Mouse (Mus musculus) kidney, postnatal 10 days (tissue): ENCODE measurements around the gene Slc25a29.
"Not testable (repeated sequence)": the region's sequence is repeated elsewhere in the genome, so short reads cannot be mapped to it uniquely, and the experiment has no call there.

Source experiments
- DNase-seq: peaks from one replicate; pipeline ENCODE4 v3.0.0; 2021; ENCODE audit warnings: mixed read lengths

The Slc25a29 gene

DNA sequence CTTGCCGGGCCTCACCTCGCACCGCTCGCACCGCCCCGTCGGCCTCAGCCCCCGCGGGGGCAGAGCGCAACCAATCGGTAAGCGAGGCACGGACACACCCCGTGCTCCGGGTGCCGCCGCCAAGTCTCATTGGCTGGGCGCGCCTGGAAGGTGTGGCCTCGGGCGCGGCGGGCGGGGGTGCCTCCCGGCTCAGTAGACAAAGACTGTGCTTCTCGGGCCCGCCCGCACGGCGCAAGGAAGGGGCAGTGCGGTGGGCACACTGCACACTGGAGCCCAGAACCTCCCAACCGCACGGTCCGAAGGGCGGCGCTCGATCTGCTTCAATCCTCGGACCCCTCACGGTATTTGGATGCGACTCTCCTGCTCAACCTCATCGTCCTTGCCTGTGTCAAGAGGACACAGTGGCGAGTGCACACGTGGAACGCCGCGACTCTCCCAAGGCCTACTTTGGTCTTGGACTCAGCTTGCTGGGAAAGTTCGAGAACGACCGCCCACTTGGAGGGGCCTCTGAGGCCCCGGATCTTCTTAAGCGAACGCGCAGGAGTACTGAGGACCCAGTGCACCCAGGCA lies at the start of gene Slc25a29, which contains the start of gene Slc25a47:
TSS of gene Slc25a29 (minus strand) at position 44 of the 570 bp plus-strand sequence.
TSS of gene Slc25a47 (plus strand) at position 207 of the 570 bp plus-strand sequence.
- DNase-seq, result peak; percentile 98

DNA sequence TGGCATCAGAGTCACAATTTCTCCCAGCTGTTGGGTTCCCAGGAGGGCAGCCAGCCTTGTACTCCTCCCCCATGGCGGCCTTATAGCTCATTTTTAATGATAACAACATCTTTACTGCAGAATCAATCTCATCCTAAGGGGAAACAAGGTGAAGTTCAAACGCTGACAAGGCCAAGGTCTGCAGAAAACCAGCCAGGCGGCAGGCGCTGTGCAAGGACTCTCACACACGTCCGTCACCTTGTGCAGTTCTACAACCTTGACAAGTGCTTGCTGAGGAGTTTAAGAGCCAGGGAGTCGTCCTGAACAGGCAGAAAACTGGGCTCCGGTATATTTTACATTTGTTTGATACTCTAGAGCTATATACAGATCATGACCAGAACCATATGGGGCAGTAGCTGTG lies 47.1 kb upstream of the Slc25a29 start:
- DNase-seq, result no peak

DNA sequence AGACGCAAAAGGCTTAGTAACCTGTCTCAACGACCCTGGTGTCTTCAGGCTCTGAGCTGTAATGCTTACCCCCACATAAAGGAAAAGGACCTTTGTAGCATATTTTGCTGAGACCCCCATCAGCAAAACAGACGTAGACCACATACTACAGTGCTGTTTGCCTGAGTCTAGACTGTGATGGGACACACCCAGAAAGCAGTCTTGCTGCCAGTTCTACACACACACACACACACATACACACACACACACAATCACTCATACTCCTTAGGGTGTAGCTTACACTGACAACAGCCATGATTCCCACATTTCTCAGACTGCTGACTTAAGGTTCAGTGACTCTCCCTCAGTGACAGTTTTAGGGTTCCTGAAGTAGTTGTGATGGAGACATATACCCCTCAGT lies 45.5 kb upstream of the Slc25a29 start:
- no peak for DNase-seq

DNA sequence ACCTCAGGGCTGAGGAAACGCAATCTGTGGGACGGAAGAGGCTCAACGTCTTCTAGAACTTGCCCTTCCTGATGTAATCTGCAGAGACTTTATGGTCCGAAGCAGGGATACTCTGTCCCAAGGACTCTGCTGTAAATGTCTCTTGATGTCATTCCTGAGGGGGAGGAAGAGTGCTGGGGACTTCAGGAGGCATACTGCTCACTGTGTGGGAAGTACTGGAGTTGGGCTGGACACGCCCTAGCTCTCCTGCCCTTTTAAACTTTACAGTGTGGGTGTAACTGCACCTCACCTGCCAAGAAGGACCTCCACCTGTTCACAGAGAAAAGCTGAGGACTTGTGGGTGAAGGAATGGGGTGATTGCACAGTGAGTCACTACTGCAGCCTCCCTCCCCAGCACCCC lies 44.9 kb upstream of the Slc25a29 start:
- DNase-seq, result no peak

DNA sequence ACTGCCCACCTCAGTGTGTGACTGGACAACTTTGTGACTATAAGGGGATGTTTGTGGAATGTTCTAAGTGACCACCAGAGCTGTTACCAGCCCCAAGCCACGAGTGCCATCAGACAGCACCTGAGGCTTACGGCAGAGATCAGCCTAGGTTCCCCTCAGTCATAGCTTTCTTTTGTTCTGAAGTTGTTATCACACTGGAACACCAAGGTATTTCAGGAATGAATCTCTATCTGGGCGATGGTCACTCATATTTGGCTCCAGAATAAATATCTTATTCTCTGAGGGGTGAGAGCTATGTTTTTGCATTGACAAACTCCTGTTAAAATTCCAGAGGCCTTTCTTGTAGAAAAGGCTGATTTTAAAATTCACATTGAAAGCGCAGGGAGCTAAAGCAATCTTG lies 43.5 kb upstream of the Slc25a29 start:
- no peak for DNase-seq

DNA sequence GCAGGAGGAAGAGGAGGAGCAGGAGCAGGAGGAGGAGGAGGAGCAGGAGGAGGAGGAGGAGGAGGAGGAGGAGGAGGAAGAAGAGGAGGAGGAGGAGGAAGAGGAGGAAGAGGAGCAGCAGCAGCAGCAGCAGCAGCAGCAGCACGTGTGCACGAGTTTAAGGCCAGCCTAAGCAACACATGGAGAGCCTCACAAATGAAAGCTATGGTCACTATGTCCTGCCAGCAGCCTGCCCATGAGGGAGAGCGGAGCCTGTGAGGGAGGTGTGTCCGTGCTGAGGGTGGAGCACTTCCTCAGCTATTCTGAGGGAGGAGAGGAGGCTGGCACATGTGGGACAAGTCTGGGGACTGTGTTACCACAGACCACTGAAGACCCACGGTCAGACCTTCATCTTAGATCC lies 37.4 kb upstream of the Slc25a29 start:
- no peak for DNase-seq

DNA sequence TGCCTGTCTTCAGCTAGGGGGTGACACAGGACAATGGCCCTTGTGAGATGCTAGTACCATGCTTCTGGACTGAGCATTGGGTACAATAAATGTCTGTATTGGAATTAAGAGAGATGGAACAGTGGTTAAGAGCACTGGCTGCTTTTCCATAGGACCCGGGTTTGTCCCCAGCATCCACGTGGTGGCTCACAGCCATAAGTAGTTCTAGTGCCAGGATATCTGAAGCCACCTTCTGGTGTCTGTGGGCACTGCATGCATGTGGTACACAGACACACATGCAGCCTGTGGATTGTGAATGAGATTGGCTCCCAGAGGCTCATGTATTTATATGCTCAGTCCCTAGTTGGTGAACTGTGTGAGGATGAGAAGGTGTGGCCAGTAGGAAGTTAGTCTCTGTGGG lies 33.9 kb upstream of the Slc25a29 start:
- DNase-seq, result no peak

DNA sequence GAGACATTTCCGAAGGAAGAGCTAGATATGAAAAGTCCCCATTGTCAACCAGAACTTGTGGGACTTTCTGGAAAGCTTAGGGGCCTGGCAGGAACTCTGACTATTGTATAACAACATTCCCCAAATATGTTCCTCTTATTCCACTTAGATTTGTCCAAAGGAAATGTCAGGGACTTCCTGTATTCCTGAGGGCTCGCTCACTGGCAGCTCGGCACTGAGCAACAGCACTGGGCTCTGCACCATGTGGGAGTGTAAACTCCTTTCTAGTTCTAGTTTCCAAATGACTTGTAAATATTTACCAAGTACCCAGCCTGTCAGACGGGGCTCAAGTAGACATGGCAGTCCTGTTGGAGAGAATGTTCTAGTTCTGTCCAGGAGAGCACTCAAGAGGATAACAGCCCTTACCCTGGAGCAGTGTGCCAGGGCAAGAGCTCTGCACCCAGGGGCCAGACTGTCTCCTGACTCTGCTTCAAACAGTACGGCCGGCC lies 29.4 kb upstream of the Slc25a29 start:
- DNase-seq, result no peak

DNA sequence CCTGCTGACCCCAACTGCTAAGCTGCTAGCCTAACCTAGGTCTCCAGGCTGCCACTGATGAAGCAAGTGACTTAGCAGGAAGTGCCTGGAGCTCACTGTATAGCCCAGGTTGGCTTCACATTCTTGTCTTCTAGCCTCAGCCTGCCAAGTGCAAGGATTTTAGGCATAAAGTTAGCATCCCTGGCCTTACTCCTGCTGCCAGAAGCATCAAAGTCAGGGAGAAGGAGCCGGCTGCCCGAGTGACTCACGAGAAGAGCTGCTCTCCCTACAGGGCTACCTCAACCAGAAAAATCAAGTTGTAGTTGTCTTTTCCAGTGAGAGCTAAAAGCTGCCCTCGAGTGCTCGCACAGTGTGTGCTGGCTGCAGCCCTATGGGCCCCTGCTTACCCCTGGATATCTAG lies 22.8 kb upstream of the Slc25a29 start:
- no peak for DNase-seq

DNA sequence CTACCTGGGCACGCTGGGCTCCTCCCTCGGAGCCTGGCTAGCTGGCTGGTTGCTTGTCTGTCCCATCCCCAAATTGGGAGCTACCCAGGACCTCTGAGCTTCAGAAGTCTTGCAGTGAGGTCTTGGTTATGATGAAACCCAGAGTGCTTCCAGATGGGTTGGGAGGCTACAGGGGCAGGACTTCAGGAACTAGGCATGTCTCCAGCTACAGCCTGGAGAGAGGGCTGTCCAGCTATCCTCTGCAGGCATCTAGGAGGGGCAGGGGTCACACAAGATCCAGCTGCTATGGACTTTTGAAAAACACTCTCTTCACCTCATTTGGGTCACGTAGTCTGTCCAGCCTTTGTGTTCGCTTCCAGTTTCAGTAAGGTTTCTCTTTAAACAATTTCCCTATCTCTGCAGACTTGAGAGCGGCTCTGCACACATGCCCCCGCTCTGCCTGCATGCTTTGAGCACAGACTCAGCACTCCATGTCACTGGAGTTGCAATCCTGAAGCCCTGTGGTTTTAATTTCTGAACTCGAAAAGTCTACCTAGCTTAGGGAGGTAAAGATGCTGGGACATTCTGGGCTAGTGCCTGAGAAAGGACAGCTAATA lies 22.0 kb upstream of the Slc25a29 start:
- DNase-seq, result peak; percentile 77

DNA sequence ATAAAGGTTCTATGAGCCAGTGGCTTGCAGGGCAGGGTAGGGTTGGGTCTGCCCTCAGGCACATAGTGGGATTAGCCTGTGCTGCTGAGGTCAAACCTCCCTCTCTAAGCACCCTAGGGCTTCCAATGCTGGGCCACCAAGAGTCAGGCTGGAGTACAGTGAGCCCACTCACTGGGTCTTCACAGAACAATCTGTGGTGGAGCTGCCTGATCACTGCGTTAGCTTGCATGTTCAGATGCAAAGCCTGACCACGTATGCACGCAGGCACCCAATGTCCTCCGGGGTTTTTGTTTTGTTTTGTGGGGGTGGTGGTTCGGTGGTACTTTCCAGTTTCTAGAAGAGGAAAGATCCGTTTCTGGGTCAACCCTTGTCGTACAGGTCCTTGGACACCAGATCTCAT lies 21.4 kb upstream of the Slc25a29 start:
- DNase-seq, result no peak

DNA sequence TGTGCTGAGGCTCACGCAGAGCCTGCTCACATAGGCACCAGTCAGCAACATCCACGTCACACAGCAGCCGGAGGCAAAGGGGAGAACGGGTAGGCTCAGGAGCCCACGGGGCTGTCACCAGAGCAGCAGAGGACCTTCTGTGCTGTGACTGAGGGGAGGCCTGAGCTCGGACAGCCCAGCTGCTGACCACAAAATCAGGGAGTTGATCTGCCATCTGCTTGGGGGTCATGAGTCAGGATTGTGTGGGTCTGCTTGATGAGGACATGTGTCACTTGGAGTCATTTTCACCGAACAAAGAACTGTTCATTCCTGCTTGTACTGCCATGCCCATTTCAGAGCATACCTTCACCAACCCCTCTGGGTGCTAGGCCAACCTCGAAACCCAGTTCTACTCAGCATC lies 20.5 kb upstream of the Slc25a29 start:
- no peak for DNase-seq

DNA sequence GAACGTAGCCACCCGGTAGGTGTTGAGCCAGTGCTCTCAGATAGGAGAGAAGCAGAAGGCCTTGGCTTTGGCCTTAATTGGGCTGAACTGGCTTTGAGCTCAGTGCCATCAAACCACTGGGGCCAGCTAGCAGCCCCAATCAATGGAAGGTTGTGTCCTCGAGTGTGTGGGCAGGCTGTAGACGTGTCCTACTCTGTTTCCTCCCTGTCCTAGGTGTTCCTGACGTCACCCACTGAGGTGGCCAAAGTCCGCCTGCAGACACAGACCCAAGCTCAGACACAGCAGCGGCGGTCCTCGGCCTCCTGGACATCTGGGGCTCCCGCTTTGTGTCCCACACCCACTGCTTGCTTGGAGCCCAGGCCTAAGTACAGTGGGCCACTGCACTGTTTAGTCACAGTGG lies 19.4 kb upstream of the Slc25a29 start:
- no peak for DNase-seq

DNA sequence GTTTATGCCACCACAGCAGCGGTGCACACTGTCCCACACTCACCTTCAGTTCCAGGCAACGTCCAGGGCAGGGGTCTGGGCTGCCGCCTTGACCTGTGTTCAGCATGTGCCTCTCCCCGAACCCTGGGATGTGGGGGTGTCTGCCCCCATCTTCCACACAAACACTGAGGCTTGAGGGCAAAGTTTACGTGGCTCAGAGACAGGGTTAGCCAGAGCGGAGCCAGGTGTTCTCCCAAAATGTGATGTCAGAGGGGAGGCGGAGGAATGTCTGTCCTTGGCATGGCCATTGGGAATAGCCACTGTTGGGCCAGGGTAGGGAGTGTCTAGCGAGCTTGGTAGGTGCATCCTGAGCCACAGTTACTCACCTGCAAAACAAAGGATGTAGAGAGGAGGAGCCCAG lies 17.1 kb upstream of the Slc25a29 start:
- DNase-seq, result no peak

DNA sequence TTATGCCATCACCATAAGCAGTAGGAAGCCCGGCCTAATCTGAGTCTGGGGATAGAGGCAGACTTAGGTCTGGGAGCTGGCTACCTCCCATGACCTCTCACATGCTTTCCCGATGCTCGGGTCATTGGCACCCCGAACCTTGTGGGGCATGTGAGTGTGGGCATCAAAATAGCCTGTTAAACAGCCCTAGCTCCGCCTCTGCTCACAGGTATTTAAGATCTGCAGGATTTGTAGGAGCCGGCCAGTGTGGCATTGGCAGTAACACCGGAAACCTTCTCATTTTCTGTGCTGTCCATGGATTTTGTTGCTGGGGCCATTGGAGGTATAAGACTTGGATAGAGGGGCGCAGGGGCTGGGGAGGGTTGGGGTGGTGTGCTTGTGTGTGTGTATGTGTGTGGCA lies 15.2 kb upstream of the Slc25a29 start:
- no peak for DNase-seq

DNA sequence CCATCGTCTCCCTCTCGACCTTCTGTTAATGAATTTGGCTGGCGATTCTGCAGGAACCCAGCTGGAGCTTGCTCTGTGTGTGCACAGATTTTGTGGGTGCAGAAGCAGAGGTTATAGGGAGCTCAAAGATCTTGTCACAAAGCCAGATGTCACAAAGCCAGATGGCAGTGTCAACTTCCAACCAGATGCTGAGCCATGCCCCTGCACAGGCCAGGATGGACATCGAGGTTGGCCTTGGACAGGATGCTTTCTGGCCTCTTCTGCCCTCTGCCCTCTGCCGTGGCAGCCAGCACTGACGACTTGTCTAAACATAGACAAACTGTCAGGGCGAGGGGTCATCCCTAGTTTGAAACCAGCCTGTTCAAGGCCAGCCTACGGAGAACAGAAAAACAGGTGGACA lies 14.4 kb upstream of the Slc25a29 start:
- peak; percentile 64 for DNase-seq

DNA sequence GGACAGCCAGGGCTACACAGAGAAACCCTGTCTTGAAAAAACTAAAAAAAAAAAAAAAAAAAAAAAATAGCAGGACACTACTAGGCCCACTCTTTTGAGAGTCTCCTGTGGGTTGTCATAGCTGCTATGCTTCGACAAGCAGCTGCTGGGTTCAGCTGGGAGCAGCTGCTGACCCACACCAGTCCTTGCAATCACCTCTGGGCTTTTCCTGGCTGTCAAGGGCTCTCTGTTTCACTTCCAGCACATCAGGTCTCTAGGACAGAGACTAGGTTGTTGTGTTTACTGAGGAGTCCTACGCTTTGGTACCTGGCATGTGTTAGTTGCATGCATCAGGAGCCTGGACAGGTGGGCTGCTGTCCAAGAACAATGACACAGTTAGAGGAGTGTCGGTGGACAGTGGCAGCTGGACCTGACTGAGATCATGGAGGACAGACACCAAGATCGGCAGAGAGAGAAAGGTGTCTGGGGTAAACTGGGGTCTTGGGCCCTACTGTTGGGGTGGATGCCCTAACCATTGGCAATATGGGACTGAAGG lies 13.9 kb upstream of the Slc25a29 start:
- no peak for DNase-seq

DNA sequence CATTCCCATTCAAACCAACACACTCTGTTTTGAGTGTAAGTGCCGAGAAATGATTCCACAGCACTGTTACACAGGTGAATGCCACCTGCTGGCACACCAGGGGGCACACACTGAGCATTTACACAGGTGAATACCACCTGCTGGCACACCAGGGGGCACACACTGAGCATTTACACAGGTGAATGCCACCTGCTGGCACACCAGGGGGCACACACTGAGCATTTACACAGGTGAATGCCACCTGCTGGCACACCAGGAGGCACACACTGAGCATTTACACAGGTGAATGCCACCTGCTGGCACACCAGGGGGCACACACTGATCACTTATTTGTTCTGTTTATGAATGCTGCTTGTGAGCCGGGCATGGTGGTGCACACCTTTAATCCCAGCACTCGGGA lies 12.3 kb upstream of the Slc25a29 start:
- DNase-seq, result not testable (repeated sequence)

DNA sequence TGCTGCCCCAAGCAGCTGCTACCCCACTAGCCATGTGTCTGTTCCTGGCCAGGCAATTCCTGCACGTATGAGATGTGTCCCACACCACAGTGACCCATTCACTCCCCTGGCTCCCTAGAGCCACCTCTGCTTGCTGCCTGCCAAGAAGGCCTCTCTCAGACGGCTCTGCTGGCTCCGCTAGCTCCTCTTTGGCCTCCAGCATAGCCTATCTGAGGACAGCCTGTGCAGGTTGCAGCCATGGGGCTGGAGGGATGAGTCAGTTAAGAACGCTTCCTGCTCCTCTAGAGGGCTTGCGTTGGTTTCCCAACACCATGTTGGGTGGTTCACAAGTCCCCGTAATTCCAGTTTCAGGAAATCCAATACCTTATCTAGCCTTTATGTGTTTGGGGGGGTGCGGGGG lies 7.0 kb upstream of the Slc25a29 start:
- DNase-seq, result no peak

DNA sequence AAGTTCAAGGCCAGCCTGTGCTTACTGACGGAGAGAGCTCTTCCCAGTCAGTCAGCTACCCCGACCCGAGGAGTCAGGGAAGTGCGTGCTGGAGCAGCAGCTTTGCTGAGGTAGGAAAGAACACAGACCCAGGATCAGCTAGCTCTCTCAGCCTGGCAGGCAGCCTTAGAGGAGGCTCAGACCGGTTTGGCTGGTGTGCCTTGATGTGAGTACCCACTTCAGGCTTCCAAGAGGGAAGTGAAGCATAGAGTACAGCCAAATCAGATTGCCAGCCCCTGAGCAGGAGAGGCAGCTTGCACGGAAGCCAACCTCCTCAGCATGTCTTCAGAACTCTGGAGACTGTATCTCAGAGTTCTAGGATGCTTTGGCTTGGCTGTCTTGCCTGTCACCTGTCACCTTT lies 5.5 kb upstream of the Slc25a29 start:
- DNase-seq, result peak; percentile 53

DNA sequence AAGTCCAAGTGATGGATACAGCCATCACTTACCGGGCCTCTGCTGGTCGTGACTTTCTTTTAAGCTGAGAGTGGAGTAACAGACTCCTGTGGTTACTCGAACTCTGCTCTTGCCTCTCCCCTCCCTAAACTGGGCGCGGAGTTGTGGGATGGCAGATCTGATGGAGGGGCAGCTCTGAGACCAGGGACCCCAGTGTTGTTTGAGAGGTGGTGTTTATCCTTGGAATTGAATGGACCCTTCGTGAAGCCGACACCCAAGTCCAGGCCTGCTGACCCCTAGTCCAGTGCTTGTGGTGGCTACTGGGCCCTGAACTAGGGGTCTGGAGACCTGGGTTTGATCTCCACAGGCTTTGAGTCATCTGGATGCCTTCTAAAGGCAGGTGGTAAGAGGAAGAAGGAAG lies 1.0 kb upstream of the Slc25a29 start:
- no peak for DNase-seq

DNA sequence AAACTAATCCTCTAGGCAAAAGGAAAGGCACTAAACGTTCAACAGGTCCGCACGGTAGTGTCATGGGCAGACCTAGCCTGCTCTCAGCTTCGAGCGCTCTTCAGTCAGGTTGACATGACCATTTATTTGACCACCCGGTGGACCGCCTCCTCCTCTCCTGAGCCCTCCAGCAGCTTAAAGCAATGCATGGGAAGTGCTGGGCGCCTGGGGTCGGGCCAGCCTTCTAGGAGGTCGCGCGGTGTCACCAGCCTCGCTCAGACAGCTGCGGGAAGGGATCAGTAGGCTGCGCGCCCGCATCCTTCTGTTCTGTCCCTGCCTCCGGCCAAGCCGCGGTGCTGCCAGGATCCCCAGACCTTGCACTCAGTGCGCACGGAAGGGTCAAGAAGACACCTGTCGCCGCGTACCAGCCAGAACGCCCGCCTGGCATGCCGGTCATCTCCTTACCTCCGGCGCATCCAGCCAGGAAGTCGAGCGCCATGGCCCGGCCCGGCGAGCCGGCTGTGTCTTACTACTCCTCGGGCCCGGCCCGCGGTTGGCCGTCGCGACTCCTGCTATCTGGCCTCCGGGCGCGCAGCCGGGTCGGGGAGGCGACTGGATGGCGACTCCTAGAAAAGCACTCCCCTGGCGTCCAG lies 359 bp downstream of the Slc25a29 start:
- no peak for DNase-seq

DNA sequence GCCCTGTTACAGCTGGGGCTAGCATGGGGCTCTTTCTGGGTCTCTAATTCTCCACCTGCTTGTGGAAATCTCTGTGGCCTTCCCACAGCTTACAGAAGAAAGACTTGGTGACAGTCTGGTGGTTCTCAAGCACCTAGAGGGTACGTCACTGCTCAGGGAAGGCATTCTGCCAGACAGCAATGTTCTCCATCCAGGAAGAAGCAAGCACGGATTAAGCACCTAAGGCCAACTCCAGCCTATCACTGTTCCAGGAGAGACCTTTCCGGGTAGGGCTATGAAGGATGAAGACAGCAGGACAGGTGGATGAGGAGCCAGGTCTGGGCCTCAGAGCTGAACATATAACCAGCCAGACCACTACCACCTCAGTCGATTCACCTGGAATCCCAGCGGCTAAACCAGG lies 897 bp downstream of the Slc25a29 start:
- DNase-seq, result no peak

DNA sequence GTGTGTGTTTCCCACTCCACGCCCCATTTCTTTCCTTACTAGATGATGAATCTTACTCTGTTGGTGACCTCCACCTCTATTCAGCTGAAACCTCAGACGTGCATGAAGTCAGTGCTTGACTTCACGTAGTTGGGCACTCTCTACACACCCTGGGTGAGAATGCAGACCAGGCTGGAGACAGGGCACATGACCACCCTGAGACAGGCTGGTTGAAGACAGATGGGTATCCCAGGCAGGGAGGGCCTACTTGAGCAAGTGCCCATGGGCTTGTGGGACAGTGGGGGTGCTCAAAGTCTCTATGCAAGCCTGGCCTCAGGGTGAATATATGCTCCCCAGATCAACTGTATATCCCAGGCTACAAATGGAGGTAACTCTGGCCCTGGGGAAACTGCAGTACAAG lies 1.3 kb downstream of the Slc25a29 start:
- DNase-seq, result no peak
